Mouse (Mus musculus) stomach, embryonic 15.5 days (tissue): ENCODE measurements around the gene Mrpl17. TPM values are rescaled to one million over a fixed set of nuclear protein-coding genes. Genes with fewer than 3 reads are reported as not detected.
A peak's percentile ranks its signal among the peaks of the same experiment; 100 is the strongest.

Source experiments
- ATAC-seq: fragments of 200-750 bp; cut with Nextera tagmentation; 2 replicates; pipeline ENCODE4 v1.8.0; 2017; ENCODE audit warnings: low read depth, moderate number of reproducible peaks, moderate TSS enrichment; ENCODE audit not compliant: insufficient read depth, low FRiP score
- H3K27ac ChIP-seq: fragments of 300-500 bp; sonication (generic); 2 replicates; pipeline ENCODE4 v1.5.1; 2015; ENCODE audit warnings: mild to moderate bottlenecking, inconsistent platforms
- H3K27me3 ChIP-seq: fragments of 300-500 bp; sonication (generic); replicated peaks from 2 replicates; pipeline ENCODE4 v1.6.1; 2015; ENCODE audit warnings: inconsistent platforms
- H3K36me3 ChIP-seq: fragments of 300-500 bp; sonication (generic); 2 replicates; pipeline ENCODE4 v1.6.1; 2015; ENCODE audit warnings: inconsistent platforms
- H3K4me1 ChIP-seq: fragments of 300-500 bp; sonication (generic); 2 replicates; pipeline ENCODE4 v1.6.1; 2015; ENCODE audit warnings: inconsistent platforms
- H3K4me2 ChIP-seq: fragments of 300-500 bp; sonication (generic); 2 replicates; pipeline ENCODE4 v1.6.1; 2015; ENCODE audit warnings: mild to moderate bottlenecking, inconsistent platforms
- H3K4me3 ChIP-seq: fragments of 300-500 bp; sonication (generic); replicated peaks from 2 replicates; pipeline ENCODE4 v1.5.1; 2015; ENCODE audit warnings: inconsistent platforms
- H3K9ac ChIP-seq: fragments of 300-500 bp; sonication (generic); 2 replicates; pipeline ENCODE4 v1.6.1; 2015; ENCODE audit warnings: inconsistent platforms
- H3K9me3 ChIP-seq: fragments of 300-500 bp; sonication (generic); 2 replicates; pipeline ENCODE4 v1.6.1; 2016; ENCODE audit warnings: inconsistent platforms
- WGBS: fragments of 180-500 bp; shearing (Covaris S2); methylation state at CpG from one replicate; pipeline ENCODE4 v1.1.7; 2015; 5-methylcytosine and 5-hydroxymethylcytosine counted together
- polyA plus RNA-seq: library from polyadenylated mRNA; unstranded; fragments of >200 nt; fragmentation: Nextera tagmentation; extraction: Ambion mirVana; gene quantifications from 2 replicates; pipeline ENCODE4 v1.2.1, GENCODE M21; 2015

The Mrpl17 gene
- polyA plus RNA-seq, 1 experiment from 2014 or later, result 416 TPM

DNA sequence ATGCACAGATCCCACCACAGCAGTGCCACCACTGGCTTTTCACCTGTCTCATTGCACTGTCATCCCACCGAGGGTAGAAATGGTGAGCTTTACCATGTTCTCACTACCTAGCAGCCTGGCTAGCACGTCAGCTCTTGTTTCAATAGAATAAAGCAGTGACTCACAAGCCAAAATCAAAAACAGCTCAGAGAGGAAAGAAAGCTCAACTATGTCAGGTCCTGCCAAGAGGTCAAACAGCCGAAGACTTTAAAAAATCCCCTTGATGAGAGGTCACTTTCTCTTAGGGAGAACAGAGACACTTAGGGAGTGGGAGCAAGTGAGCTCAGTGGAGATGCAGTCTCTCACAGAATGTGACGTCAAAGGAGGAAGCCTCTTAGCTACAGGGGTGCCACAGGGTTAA is 27.0 kb downstream of the Mrpl17 start:
- H3K27ac ChIP-seq, result no peak overlapping the region

GRCm38 (mm10) chr7:105778553-105779265 is 32.2 kb downstream of the Mrpl17 start:
- H3K9ac ChIP-seq, result no peak overlapping the region
- peak overlapping the region; percentile 46 for H3K4me2 ChIP-seq
- peaks cover 37% of the 10 kb centered on the region for H3K4me1 ChIP-seq
- ATAC-seq, result peak; percentile 77
- H3K27me3 ChIP-seq, result no peaks in the 10 kb centered on the region
- 0 out of 2 replicates have a peak, but pooled peaks cover 4% of the 10 kb centered on the region for H3K36me3 ChIP-seq
- 13% methylated on average over 4 of the region's 4 CpGs for WGBS
- peak overlapping the region; percentile 96 for H3K27ac ChIP-seq
- H3K9me3 ChIP-seq, result no peaks in the 10 kb centered on the region
- H3K4me3 ChIP-seq, result peak overlapping the region; percentile 26

More for the DNA sequence above, 27.0 kb downstream of the Mrpl17 start:
- no peak overlapping the region for H3K9ac ChIP-seq
- H3K36me3 ChIP-seq, result 0 out of 2 replicates have a peak, but pooled peaks cover 4% of the 10 kb centered on the region
- 47% methylated on average over 4 of the region's 4 CpGs for WGBS
- H3K4me2 ChIP-seq, result no peak overlapping the region
- no peaks in the 10 kb centered on the region for H3K9me3 ChIP-seq
- no peaks in the 10 kb centered on the region for H3K27me3 ChIP-seq
- peaks cover 27% of the 10 kb centered on the region for H3K4me1 ChIP-seq
- no peak for ATAC-seq
- H3K4me3 ChIP-seq, result no peak overlapping the region

DNA sequence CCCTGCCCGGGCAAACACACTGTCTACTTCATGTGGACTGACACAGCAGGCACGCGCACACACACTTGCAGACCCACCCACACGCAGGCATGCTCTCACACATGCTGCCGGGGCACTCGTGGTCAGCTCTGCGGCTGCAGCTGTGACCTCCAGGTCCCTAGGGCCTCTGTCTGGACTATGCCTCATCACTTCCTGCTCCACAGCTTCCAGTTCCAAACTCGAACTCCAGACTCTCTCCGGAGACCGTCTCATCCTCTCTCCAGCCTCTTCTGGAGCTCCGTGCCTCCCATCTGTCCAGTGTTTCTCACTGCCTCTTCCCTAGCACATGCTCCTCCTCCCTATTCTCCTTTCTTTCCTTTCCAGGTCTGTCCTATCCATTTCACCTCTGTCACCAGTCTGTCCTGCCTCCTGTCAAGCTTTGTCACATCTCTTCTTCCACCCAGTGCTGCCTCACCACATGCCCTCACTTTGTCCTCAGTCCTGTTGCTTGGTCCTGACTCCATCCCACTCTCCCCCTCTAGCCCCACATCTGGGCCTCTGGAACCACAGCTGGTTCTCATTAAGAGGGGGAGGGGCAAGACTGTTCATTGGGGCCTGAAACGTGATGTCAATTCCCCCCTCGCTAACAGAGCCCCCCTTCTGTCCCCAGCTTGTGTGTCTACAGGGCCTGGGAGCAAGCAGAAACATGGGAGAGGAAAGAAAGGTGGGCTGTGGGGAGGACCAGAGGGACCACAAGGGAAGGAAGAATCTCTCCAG is 32.9 kb downstream of the Mrpl17 start:
- ATAC-seq, result peak; percentile 59

DNA sequence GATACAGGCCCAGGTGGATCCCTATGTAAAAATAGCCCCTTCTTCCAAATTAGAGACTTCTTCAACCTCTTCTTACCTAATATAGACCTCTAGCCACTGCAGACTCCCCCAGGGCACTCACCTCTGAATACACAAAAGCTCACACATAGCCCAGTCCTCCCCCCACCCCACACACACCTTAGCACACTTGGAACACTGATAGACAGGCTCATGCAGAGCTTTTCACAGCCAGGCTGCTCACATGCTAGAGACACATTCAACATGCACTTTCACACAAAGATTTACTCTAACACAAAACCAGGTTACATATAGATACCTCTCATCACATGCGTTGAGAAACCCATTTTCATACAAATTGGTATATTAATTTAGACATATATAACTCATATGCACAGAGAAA is 33.6 kb downstream of the Mrpl17 start:
- peaks cover 37% of the 10 kb centered on the region for H3K4me1 ChIP-seq
- no peaks in the 10 kb centered on the region for H3K9me3 ChIP-seq
- H3K36me3 ChIP-seq, result 0 out of 2 replicates have a peak, but pooled peaks cover 8% of the 10 kb centered on the region
- no peaks in the 10 kb centered on the region for H3K27me3 ChIP-seq
- H3K27ac ChIP-seq, result peak overlapping the region; percentile 96
- 86% methylated on average over 1 of the region's 1 CpGs for WGBS
- ATAC-seq, result no peak
- H3K9ac ChIP-seq, result no peak overlapping the region; the same call in 1 of the 2 replicates
- H3K4me3 ChIP-seq, result peak overlapping the region; percentile 26; the same call in 1 of the 2 replicates
- H3K4me2 ChIP-seq, result peak overlapping the region; percentile 46

More for the DNA sequence above, 32.9 kb downstream of the Mrpl17 start:
- Histone ChIP-seq H3K4me3 (peak overlapping the region; percentile 26), H3K27me3 (no peaks in the 10 kb centered on the region), H3K36me3 (0 out of 2 replicates have a peak, but pooled peaks cover 5% of the 10 kb centered on the region), H3K9me3 (no peaks in the 10 kb centered on the region), H3K9ac (peak overlapping the region; percentile 12; the same call in 1 of the 2 replicates), H3K27ac (peak overlapping the region; percentile 96), H3K4me2 (peak overlapping the region; percentile 46), H3K4me1 (peaks cover 37% of the 10 kb centered on the region)
- WGBS, result 27% methylated on average over 13 of the region's 13 CpGs

GRCm38 (mm10) chr7:105776026-105776425 is 34.9 kb downstream of the Mrpl17 start:
- H3K4me1 ChIP-seq, result peaks cover 38% of the 10 kb centered on the region
- peaks cover 14% of the 10 kb centered on the region; the same call in 1 of the 2 replicates for H3K36me3 ChIP-seq
- no peak overlapping the region for H3K27ac ChIP-seq
- no peaks in the 10 kb centered on the region for H3K9me3 ChIP-seq
- no peak for ATAC-seq
- no peak overlapping the region for H3K9ac ChIP-seq
- WGBS, result 78% methylated on average over 2 of the region's 2 CpGs
- H3K4me2 ChIP-seq, result no peak overlapping the region
- H3K27me3 ChIP-seq, result no peaks in the 10 kb centered on the region
- no peak overlapping the region for H3K4me3 ChIP-seq

DNA sequence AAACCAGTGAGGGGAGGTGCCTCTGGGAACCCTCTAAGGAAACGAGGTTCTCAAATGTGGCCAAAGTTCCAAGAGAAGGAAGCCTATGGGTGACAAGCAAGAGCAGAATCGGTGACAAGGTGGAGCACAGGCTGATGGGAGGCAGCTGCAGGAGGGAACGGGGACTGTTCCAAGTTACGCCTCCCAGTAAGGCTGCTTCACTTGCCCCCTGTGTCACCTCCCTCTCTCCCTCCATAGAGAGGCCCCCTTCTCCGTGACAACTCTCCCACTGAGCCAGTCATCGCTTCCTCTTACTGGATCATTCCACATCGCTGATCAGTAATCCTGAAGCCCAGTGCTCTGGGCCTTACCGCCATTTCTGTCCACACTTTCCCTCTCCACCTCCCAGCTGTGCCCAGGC is 36.2 kb downstream of the Mrpl17 start:
- no peaks in the 10 kb centered on the region for H3K27me3 ChIP-seq
- ATAC-seq, result 0 out of 2 replicates have a peak, but pooled peaks have one; percentile 31
- H3K27ac ChIP-seq, result peak overlapping the region; percentile 57
- peak overlapping the region; percentile 3; the same call in 1 of the 2 replicates for H3K4me2 ChIP-seq
- H3K9me3 ChIP-seq, result no peaks in the 10 kb centered on the region
- H3K4me1 ChIP-seq, result peaks cover 41% of the 10 kb centered on the region
- H3K4me3 ChIP-seq, result no peak overlapping the region
- H3K36me3 ChIP-seq, result peaks cover 10% of the 10 kb centered on the region; the same call in 1 of the 2 replicates
- H3K9ac ChIP-seq, result no peak overlapping the region
- 44% methylated on average over 8 of the region's 8 CpGs for WGBS

DNA sequence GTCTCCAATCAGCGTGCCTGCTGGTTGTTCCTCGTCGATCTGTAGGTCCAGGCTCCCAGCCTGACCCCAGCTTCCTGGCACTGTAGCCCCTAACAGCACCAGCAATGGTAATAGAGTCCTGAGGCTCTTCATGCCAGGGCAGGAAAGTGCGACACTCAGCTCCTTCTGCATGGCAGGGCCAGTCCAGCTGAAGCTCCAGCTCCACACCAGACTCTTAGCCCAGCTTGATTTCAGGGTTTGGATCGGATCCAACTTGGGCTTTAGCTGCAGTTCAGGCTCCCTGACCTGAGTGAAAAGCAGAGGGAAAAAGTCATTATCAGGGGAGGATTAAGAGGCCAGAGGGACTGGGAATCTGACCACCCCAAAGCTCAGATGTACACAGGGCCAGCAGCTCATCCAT is 37.9 kb downstream of the Mrpl17 start:
- H3K9ac ChIP-seq, result no peak overlapping the region
- H3K4me3 ChIP-seq, result no peak overlapping the region
- WGBS, result 82% methylated on average over 5 of the region's 5 CpGs
- H3K9me3 ChIP-seq, result no peaks in the 10 kb centered on the region
- H3K36me3 ChIP-seq, result peaks cover 10% of the 10 kb centered on the region; the same call in 1 of the 2 replicates
- H3K27me3 ChIP-seq, result no peaks in the 10 kb centered on the region
- no peak for ATAC-seq
- no peak overlapping the region for H3K4me2 ChIP-seq
- H3K4me1 ChIP-seq, result peaks cover 28% of the 10 kb centered on the region
- H3K27ac ChIP-seq, result no peak overlapping the region

- H3K36me3 ChIP-seq, result peaks cover 10% of the 10 kb centered on the region; the same call in 1 of the 2 replicates
- 97% methylated on average over 15 of the region's 15 CpGs for WGBS
- H3K4me2 ChIP-seq, result no peak overlapping the region
Observed at GRCm38 (mm10) chr7:105772331-105772730, 38.6 kb downstream of the Mrpl17 start.

DNA sequence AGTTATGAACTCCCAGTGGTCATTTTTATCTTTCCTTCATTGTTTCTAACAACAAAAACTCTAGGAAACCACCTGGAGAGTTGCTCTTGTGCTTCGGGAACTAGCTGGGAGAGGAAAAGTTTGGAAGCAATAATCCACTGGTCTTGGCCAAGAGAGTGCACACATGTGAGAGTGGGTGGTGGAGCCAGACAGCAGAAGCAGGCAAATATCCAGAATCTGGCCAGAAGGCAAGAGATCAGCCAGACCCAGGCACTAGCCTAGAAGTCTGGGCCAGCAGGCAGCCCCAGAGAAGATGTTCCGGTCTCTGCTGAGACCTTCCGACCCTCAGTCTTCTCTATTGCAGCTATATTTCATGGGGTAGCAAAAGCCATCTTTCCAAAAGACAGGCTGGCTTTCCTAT is 40.9 kb downstream of the Mrpl17 start:
- no peaks in the 10 kb centered on the region for H3K27me3 ChIP-seq
- H3K4me3 ChIP-seq, result no peak overlapping the region
- ATAC-seq, result no peak
- H3K4me2 ChIP-seq, result no peak overlapping the region
- no peak overlapping the region for H3K27ac ChIP-seq
- WGBS, result 69% methylated on average over 3 of the region's 3 CpGs
- peaks cover 15% of the 10 kb centered on the region for H3K4me1 ChIP-seq
- no peaks in the 10 kb centered on the region for H3K9me3 ChIP-seq
- no peak overlapping the region for H3K9ac ChIP-seq
- peaks cover 19% of the 10 kb centered on the region for H3K36me3 ChIP-seq

More at GRCm38 (mm10) chr7:105772331-105772730, 38.6 kb downstream of the Mrpl17 start:
- no peaks in the 10 kb centered on the region for H3K27me3 ChIP-seq
- ATAC-seq, result no peak
- no peak overlapping the region for H3K27ac ChIP-seq
- H3K9ac ChIP-seq, result no peak overlapping the region
- peaks cover 28% of the 10 kb centered on the region for H3K4me1 ChIP-seq
- H3K4me3 ChIP-seq, result no peak overlapping the region
- H3K9me3 ChIP-seq, result no peaks in the 10 kb centered on the region

GRCm38 (mm10) chr7:105767729-105768165 is 43.2 kb downstream of the Mrpl17 start:
- H3K9me3 ChIP-seq, result no peaks in the 10 kb centered on the region
- no peaks in the 10 kb centered on the region for H3K27me3 ChIP-seq
- 16% methylated on average over 6 of the region's 6 CpGs for whole genome bisulfite sequencing
- no peak overlapping the region for H3K9ac ChIP-seq
- peak overlapping the region; percentile 48 for H3K27ac ChIP-seq
- no peak overlapping the region for H3K4me2 ChIP-seq
- H3K4me1 ChIP-seq, result peaks cover 11% of the 10 kb centered on the region
- peaks cover 35% of the 10 kb centered on the region for H3K36me3 ChIP-seq
- ATAC-seq, result peak; percentile 38; the same call in 1 of the 2 replicates
- no peak overlapping the region for H3K4me3 ChIP-seq

GRCm38 (mm10) chr7:105764331-105764730 is 46.6 kb downstream of the Mrpl17 start:
- Histone ChIP-seq H3K4me3 (no peak overlapping the region), H3K27me3 (0 out of 2 replicates have a peak, but pooled peaks cover 5% of the 10 kb centered on the region), H3K4me1 (peaks cover 7% of the 10 kb centered on the region), H3K9ac (no peak overlapping the region), H3K9me3 (no peaks in the 10 kb centered on the region), H3K27ac (no peak overlapping the region), H3K36me3 (peaks cover 44% of the 10 kb centered on the region), H3K4me2 (no peak overlapping the region)
- WGBS, result 94% methylated on average over 11 of the region's 11 CpGs
- no peak for ATAC-seq
